Mouse (Mus musculus) G1E (cell line): Measurements from ENCODE around the gene Gpr35.

Experiments used
- CTCF ChIP-seq: IDR thresholded peaks from 2 replicates; pipeline ENCODE4 v1.5.1; 2012; ENCODE audit warnings: low read depth, low read length, inconsistent platforms, mixed read lengths
- GATA1 ChIP-seq: IDR thresholded peaks from 2 replicates; pipeline ENCODE4 v1.6.1; 2012; ENCODE audit warnings: borderline replicate concordance, low read length, inconsistent platforms, mixed read lengths

DNA sequence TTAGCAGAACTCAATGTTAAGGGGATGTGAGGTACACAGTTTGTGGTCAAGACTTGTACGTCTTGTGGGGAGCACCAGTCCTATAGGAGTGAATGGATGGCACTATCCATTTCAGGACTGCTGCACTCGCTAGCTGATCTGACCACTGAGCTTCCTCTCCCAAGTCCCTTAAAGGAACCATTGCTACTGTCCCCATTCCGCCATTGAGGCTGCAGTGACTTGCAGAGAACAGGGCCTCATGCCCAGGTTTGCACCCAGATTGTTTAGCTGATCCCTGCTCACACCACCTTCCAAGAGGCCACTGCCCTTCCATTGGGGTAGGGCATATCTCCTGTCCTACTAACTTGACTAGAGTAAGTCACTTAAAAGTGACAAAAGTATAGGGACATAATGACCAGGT lies 42.0 kb upstream of the Gpr35 start:
- TF ChIP-seq GATA1 (no peak), CTCF (no peak)
